Mouse (Mus musculus) ES-CJ7 (cell line): ENCODE measurements around the gene Top2b.

ENCODE experiments used
- DNase-seq: peaks from one replicate; pipeline ENCODE4 v3.0.0; 2011; ENCODE audit warnings: low read depth, low spot score

The Top2b gene

GRCm38 (mm10) chr14:16364878-16365337, at the start of gene Top2b:
TSS of gene Top2b (plus strand) at chr14:16365179.
- peak; percentile 97 for DNase-seq

GRCm38 (mm10) chr14:16316715-16317114, 48.3 kb upstream of the Top2b start:
- no peak for DNase-seq

GRCm38 (mm10) chr14:16319818-16320217, 45.2 kb upstream of the Top2b start:
- DNase-seq, result no peak

- no peak for DNase-seq
Observed at GRCm38 (mm10) chr14:16324394-16324793, 40.6 kb upstream of the Top2b start.

DNA sequence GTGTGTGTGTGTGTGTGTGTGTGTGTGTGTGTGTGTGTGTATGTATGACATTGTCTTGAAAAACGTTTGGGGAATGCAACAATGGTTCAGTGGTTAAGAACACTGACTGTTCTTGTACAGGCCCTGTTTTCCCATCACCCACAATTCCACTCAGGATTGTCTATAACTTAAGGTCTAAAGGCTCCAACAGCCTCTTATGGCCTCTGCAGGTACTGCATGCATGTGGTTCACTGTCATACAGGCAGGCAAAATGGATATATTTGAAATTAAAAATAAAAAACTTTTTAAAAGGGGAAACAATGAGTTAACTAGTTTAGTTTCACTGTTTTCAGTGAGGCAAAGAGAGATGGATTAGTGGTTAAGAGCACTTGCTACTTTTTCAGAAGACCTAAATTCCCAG, 39.8 kb upstream of the Top2b start:
- peak; percentile 21 for DNase-seq

- DNase-seq, result no peak
Observed at GRCm38 (mm10) chr14:16328531-16328930, 36.4 kb upstream of the Top2b start.

DNA sequence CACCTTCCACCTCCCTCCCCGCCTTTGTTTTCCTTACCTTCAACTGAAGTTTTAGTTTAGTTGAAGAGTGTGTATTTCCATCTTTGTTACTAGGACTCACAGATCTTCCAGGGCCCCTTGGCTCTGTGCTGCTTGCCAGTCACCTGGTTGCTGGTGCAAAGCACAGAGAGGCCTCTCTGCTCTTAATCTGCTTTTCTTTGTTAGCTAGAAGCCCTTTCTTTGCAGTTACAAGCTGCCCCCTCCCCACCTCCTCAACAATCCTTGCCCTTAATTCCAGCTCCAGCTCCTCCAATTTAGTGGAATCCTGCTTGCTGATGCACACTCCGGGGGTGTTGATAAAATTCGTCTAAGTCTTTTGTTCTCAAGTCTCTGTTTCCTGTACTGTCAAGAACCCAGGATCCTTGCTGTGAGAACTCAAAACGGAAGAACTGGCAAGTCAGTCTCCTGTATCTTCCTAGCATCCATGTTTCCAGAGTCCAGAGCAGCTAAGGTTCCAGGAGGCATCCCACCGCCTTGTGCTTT, 36.0 kb upstream of the Top2b start:
- peak; percentile 59 for DNase-seq

DNA sequence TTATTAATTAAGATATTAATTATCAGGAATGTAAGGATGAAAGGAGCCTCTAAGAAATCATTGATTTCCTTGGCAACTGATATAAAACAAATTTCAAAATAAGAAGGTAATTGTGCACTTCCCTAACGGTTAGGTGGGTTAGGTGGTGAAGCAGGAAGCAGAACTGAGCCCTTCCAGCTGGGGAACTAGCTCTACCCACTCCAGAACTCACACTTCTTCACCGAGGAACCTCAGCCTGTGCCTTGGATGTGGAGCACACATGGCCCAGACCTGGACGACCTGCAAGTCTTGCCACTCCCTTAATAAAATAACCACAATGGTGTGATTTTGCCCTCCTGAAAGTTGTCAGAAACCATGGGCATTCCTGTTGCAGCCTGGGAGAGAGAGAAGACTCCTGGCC, 35.2 kb upstream of the Top2b start:
- no peak for DNase-seq

DNA sequence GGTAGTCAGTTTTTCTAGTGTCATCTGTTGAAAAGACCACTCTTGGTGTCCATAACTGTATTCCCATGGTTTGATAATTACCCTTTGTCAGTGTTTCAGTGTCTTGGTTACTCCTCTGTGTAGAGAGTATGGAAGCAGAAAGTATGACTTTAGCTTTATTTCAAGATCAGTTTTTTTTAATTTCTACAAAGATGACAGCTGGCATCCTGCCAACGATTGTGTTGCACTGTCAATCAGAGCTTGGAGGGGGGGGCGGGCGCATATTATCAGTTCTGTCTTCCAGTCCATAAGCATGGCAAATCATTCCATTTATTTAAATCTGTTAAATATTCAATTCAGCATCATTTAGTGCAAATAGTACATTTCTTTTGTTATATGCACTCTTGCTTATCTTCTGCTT, 30.7 kb upstream of the Top2b start:
- no peak for DNase-seq

GRCm38 (mm10) chr14:16335835-16336417, 29.1 kb upstream of the Top2b start:
- no peak for DNase-seq

GRCm38 (mm10) chr14:16347505-16347904, 17.5 kb upstream of the Top2b start:
- DNase-seq, result no peak

DNA sequence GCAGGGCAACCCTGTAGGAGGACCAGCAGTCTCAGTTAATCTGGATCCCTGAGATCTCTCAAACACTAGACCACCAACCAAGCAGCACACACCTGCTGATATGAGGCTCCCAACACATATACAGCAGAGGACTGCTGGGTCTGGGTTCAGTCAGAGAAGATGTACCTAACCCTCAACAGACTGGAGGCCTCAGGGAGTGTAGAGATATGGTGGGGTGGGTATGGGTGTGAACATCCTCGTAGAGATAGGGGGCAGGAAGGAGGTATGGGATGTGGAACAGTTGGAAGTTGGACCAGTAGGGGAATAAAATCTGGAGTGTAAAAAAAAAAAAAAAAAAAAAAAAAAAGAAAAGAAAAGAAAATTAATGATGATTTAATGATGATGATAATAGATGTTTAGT, 5.3 kb upstream of the Top2b start:
- DNase-seq, result no peak

- peak; percentile 23 for DNase-seq
Observed at GRCm38 (mm10) chr14:16364161-16364831, 683 bp upstream of the Top2b start.

DNA sequence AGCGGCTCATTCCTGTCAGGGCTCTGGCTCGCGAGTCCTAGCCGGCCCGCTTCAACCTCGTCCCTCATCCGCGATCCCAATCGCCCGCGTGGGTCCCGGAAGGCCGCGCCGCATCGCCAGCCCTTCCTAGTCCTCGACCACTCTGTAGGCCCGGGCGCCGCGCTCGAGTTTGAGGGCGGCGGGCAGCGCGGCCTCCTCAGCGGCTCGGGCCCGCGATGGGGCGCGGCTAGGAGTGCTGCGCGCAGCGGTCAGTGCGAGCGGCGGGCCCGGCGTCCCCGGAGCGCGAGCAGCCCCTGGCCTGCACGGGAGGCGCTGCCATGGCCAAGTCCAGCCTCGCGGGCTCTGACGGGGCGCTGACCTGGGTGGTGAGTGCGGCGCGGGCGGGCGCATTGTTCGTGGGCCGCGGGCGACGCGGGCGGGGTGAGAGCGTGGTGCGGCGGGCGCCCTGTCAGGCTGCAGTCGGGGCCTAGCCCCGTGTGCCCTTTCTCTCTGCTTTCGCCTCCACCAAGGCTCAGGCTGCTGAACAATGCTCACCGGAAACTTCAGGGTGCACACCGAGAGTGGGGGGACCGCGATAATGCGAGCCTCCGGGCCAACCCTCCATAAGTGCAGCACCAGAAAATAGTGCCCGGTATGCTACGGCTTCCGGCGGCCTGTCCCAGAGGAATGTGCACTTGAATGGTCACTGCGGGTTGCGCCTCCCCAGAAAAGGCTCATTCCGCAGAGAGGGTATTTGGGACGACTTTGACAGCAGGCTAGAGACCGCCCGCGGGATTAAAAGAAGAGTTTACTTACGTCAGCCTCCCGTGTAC, 589 bp downstream of the Top2b start:
- DNase-seq, result peak; percentile 47

DNA sequence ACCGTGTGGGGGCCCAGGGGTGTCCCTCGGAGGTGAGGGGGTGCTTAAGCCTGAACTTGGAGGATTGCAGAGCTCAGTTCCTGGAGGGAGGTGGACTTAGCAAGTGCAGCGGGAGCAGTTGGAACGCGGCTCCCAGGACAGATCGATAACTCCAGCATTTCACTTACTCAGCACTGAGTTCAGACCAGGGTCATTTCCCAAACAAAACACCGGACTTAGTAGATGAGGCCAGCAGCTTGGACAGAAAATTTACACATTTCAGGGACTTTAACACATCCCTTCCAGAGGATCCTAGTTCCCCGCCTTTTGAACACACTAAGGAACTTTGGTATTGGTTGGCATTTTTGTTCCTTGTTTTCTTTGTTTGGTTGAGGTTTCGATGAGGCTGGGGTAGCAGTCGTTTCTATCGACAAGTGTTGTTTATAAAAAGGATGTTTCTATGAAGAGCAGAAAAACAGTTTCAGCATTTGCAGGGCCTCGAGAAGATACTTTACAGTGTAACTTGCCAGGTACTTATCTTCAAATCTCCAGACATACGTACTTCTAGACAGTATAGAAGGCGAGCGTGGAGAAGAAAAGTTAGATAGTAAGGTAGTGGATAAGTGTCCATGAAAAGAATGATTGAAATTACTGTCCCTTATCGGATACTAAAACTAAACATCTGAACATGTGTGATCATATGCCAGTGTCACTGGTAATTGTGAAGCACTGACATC, 1.4 kb downstream of the Top2b start:
- DNase-seq, result no peak

DNA sequence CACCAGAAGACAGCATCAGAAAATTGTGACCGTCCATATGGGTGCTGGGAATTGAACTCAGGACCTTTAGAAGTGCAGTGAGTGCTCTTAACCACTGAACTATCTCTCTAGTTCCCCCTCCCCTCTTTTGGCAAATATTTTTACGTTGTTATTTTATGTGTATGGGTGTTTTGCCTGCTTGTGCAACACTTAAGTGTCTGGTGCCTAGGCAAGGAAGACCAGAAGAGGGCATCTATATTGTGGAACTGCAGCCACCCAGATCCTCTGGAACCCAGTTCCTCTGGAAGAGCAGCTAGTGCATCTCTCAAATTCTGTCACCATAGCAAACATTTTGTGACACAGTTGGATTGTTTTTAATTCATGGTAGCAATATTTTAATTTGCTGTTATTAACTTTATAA, 2.0 kb downstream of the Top2b start:
- no peak for DNase-seq

GRCm38 (mm10) chr14:16372761-16373160, 7.8 kb downstream of the Top2b start:
- DNase-seq, result no peak

DNA sequence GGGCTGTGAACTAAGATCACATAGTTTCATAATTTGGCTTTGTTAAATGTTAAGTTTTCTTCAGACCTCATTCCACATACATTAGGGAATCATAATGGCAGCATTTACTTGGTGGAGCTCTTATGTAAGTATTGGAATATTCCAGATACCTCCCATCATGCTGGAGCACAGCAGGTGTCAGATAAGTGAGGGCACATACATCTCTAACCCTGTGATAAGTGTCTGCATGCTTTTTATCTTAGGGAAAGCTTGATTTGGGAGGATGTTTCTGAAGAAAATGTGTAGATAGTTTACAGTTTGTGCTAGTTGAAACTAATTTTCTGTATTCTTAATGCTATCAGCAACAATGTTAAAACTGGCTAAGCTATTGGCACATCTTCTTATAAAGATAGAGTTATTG, 8.2 kb downstream of the Top2b start:
- no peak for DNase-seq

- peak; percentile 88 for DNase-seq
Observed at GRCm38 (mm10) chr14:16379917-16380570, 15.1 kb downstream of the Top2b start.

DNA sequence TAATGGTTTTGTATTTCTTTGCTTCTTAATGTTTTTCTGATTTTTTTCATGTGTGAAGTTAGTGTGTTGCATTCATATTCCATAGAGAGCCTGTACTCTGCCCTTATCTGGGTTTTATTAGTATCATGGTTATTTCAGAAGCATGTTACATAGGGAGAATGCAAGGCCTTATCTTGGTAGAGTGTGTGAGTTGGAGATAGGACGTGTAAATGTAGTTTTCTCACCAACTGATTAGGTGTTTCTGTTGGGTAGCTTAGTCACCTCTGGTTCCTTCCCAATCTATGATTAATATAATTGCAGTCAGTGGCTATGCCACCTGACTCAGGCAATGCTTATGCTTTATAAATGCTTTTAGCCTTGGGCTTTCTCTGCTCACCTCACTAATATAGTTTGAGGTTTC, 19.8 kb downstream of the Top2b start:
- DNase-seq, result no peak

- no peak for DNase-seq
Observed at GRCm38 (mm10) chr14:16405187-16405586, 40.2 kb downstream of the Top2b start.
